Mouse (Mus musculus) brain, embryonic 14.5 days (tissue): ENCODE measurements around the gene Larp4.

Source experiments
- CTCF ChIP-seq: fragments of 200-500 bp; IDR thresholded peaks from 2 replicates; pipeline ENCODE4 v1.5.1; 2012; ENCODE audit warnings: inconsistent platforms, mild to moderate bottlenecking, moderate library complexity, borderline replicate concordance; ENCODE audit not compliant: insufficient read depth, insufficient read length; ENCODE audit errors: extremely low read depth
- POLR2A ChIP-seq: fragments of 200-500 bp; IDR thresholded peaks from 2 replicates; pipeline ENCODE4 v1.6.1; 2012; ENCODE audit warnings: mild to moderate bottlenecking, inconsistent platforms, borderline replicate concordance; ENCODE audit not compliant: poor library complexity, insufficient read depth, insufficient read length, severe bottlenecking; ENCODE audit errors: extremely low read depth

- TF ChIP-seq POLR2A (no peak), CTCF (no peak)
Measured at GRCm38 (mm10) chr15:100052726-100053125, 82.9 kb downstream of the Larp4 start.
